Mouse (Mus musculus) lung, embryonic 15.5 days (tissue): ENCODE results near the gene Slc1a7. TPM values are rescaled to one million over a fixed set of nuclear protein-coding genes. Genes with fewer than 3 reads are reported as not detected.
A peak's percentile ranks its signal among the peaks of the same experiment; 100 is the strongest.

ENCODE experiments used
- ATAC-seq: fragments of 200-750 bp; cut with Nextera tagmentation; 2 replicates; pipeline ENCODE4 v1.8.0; 2017; ENCODE audit warnings: moderate number of reproducible peaks, borderline replicate concordance; ENCODE audit not compliant: low FRiP score, low TSS enrichment; ENCODE audit errors: extremely low read depth
- H3K27ac ChIP-seq: fragments of 300-500 bp; sonication (generic); 2 replicates; pipeline ENCODE4 v1.5.1; 2015; ENCODE audit warnings: moderate library complexity, mild to moderate bottlenecking, inconsistent platforms
- H3K27me3 ChIP-seq: fragments of 300-500 bp; sonication (generic); 2 replicates; pipeline ENCODE4 v1.6.1; 2015; ENCODE audit warnings: inconsistent platforms
- H3K36me3 ChIP-seq: fragments of 300-500 bp; sonication (generic); 2 replicates; pipeline ENCODE4 v1.6.1; 2015; ENCODE audit warnings: inconsistent platforms
- H3K4me1 ChIP-seq: fragments of 300-500 bp; sonication (generic); 2 replicates; pipeline ENCODE4 v1.6.1; 2015; ENCODE audit warnings: inconsistent platforms
- H3K4me2 ChIP-seq: fragments of 300-500 bp; sonication (generic); 2 replicates; pipeline ENCODE4 v1.6.1; 2015; ENCODE audit warnings: inconsistent platforms, mild to moderate bottlenecking, moderate library complexity
- H3K4me3 ChIP-seq: fragments of 300-500 bp; sonication (generic); 2 replicates; pipeline ENCODE4 v1.5.1; 2015; ENCODE audit warnings: mild to moderate bottlenecking, inconsistent platforms
- H3K9ac ChIP-seq: fragments of 300-500 bp; sonication (generic); 2 replicates; pipeline ENCODE4 v1.6.1; 2015; ENCODE audit warnings: inconsistent platforms
- H3K9me3 ChIP-seq: fragments of 300-500 bp; sonication (generic); 2 replicates; pipeline ENCODE4 v1.6.1; 2016; ENCODE audit warnings: inconsistent platforms
- WGBS: fragments of 180-500 bp; shearing (Covaris S2); methylation state at CpG from one replicate; pipeline ENCODE4 v1.1.7; 2015; 5-methylcytosine and 5-hydroxymethylcytosine counted together
- polyA plus RNA-seq: library from polyadenylated mRNA; unstranded; fragments of >200 nt; fragmentation: Nextera tagmentation; extraction: Ambion mirVana; gene quantifications from 2 replicates; pipeline ENCODE4 v1.2.1, GENCODE M21; 2015

The Slc1a7 gene
- polyA plus RNA-seq, 1 experiment from 2014 or later: 0.10 TPM

GRCm38 (mm10) chr4:108033041-108033764 lies 65.1 kb downstream of the Slc1a7 start:
- no peak overlapping the region for H3K4me2 ChIP-seq
- H3K4me1 ChIP-seq: peaks cover 16% of the 10 kb centered on the region; the same call in 1 of the 2 replicates
- no peaks in the 10 kb centered on the region for H3K9me3 ChIP-seq
- H3K27ac ChIP-seq: no peak overlapping the region
- 79% methylated on average over 8 of the region's 8 CpGs for WGBS
- no peak overlapping the region for H3K4me3 ChIP-seq
- ATAC-seq: no peak
- peaks cover 50% of the 10 kb centered on the region for H3K27me3 ChIP-seq
- H3K9ac ChIP-seq: no peak overlapping the region
- H3K36me3 ChIP-seq: no peaks in the 10 kb centered on the region

- H3K4me3 ChIP-seq: no peak overlapping the region
- H3K4me1 ChIP-seq: peaks cover 5% of the 10 kb centered on the region; the same call in 1 of the 2 replicates
- no peak overlapping the region for H3K4me2 ChIP-seq
- no peak overlapping the region for H3K27ac ChIP-seq
- no peak overlapping the region for H3K9ac ChIP-seq
- 79% methylated on average over 8 of the region's 8 CpGs for WGBS
- no peak for ATAC-seq
- H3K36me3 ChIP-seq: no peaks in the 10 kb centered on the region
- no peaks in the 10 kb centered on the region for H3K9me3 ChIP-seq
- peaks cover 19% of the 10 kb centered on the region for H3K27me3 ChIP-seq
Observed at GRCm38 (mm10) chr4:108037027-108037426, 68.9 kb downstream of the Slc1a7 start.

GRCm38 (mm10) chr4:108045136-108046107 lies 77.3 kb downstream of the Slc1a7 start:
- 75% methylated on average over 19 of the region's 19 CpGs for WGBS

GRCm38 (mm10) chr4:108046136-108046535 lies 78.0 kb downstream of the Slc1a7 start:
- Histone ChIP-seq H3K4me2 (no peak overlapping the region), H3K9me3 (no peaks in the 10 kb centered on the region), H3K4me1 (no peaks in the 10 kb centered on the region), H3K36me3 (peaks cover 65% of the 10 kb centered on the region), H3K27me3 (no peaks in the 10 kb centered on the region), H3K27ac (no peak overlapping the region), H3K9ac (no peak overlapping the region), H3K4me3 (no peak overlapping the region)
- WGBS: 74% methylated on average over 8 of the region's 8 CpGs
- no peak for ATAC-seq

More at GRCm38 (mm10) chr4:108045136-108046107, 77.3 kb downstream of the Slc1a7 start:
- H3K4me3 ChIP-seq: no peak overlapping the region
- no peak overlapping the region for H3K4me2 ChIP-seq
- H3K27ac ChIP-seq: no peak overlapping the region
- peaks cover 59% of the 10 kb centered on the region for H3K36me3 ChIP-seq
- no peaks in the 10 kb centered on the region for H3K4me1 ChIP-seq
- no peak overlapping the region for H3K9ac ChIP-seq
- H3K27me3 ChIP-seq: no peaks in the 10 kb centered on the region
- H3K9me3 ChIP-seq: no peaks in the 10 kb centered on the region
- ATAC-seq: no peak

GRCm38 (mm10) chr4:108051687-108052274 lies 83.6 kb downstream of the Slc1a7 start:
- Histone ChIP-seq H3K36me3 (peaks cover 72% of the 10 kb centered on the region), H3K4me3 (no peak overlapping the region), H3K27me3 (no peaks in the 10 kb centered on the region), H3K9me3 (no peaks in the 10 kb centered on the region), H3K4me1 (peaks cover 8% of the 10 kb centered on the region), H3K9ac (no peak overlapping the region), H3K27ac (no peak overlapping the region), H3K4me2 (no peak overlapping the region)
- 84% methylated on average over 10 of the region's 10 CpGs for WGBS
- no peak for ATAC-seq

- WGBS: 77% methylated on average over 8 of the region's 8 CpGs
- Histone ChIP-seq H3K4me2 (no peak overlapping the region), H3K27ac (no peak overlapping the region), H3K27me3 (no peaks in the 10 kb centered on the region), H3K36me3 (peaks cover 65% of the 10 kb centered on the region), H3K9me3 (no peaks in the 10 kb centered on the region), H3K4me3 (no peak overlapping the region), H3K4me1 (peaks cover 8% of the 10 kb centered on the region), H3K9ac (no peak overlapping the region)
- no peak for ATAC-seq
Observed at GRCm38 (mm10) chr4:108052673-108053072, 84.5 kb downstream of the Slc1a7 start.

- Histone ChIP-seq H3K27me3 (no peaks in the 10 kb centered on the region), H3K9ac (no peak overlapping the region), H3K9me3 (no peaks in the 10 kb centered on the region), H3K36me3 (peaks cover 50% of the 10 kb centered on the region), H3K27ac (peak overlapping the region; percentile 33; the same call in 1 of the 2 replicates), H3K4me1 (peaks cover 12% of the 10 kb centered on the region), H3K4me2 (no peak overlapping the region), H3K4me3 (no peak overlapping the region)
- ATAC-seq: peak; percentile 82
- WGBS: 60% methylated on average over 10 of the region's 10 CpGs
Observed at GRCm38 (mm10) chr4:108055873-108056272, 87.7 kb downstream of the Slc1a7 start.

- no peak for ATAC-seq
- Histone ChIP-seq H3K36me3 (peaks cover 44% of the 10 kb centered on the region), H3K4me3 (no peak overlapping the region), H3K9ac (no peak overlapping the region), H3K4me1 (peaks cover 12% of the 10 kb centered on the region), H3K27ac (no peak overlapping the region), H3K9me3 (no peaks in the 10 kb centered on the region), H3K27me3 (no peaks in the 10 kb centered on the region), H3K4me2 (no peak overlapping the region)
- WGBS: 98% methylated on average over 2 of the region's 2 CpGs
Observed at GRCm38 (mm10) chr4:108057247-108057646, 89.1 kb downstream of the Slc1a7 start.

GRCm38 (mm10) chr4:108058166-108058565 lies 90.0 kb downstream of the Slc1a7 start:
- H3K9ac ChIP-seq: no peak overlapping the region
- peaks cover 12% of the 10 kb centered on the region for H3K4me1 ChIP-seq
- H3K4me3 ChIP-seq: no peak overlapping the region
- WGBS: 55% methylated on average over 10 of the region's 10 CpGs
- H3K36me3 ChIP-seq: peaks cover 43% of the 10 kb centered on the region
- no peaks in the 10 kb centered on the region for H3K27me3 ChIP-seq
- no peak overlapping the region for H3K4me2 ChIP-seq
- ATAC-seq: peak; percentile 69
- H3K27ac ChIP-seq: no peak overlapping the region
- H3K9me3 ChIP-seq: no peaks in the 10 kb centered on the region

GRCm38 (mm10) chr4:108059601-108060379 lies 91.7 kb downstream of the Slc1a7 start:
- Histone ChIP-seq H3K9me3 (no peaks in the 10 kb centered on the region), H3K9ac (no peak overlapping the region), H3K27me3 (no peaks in the 10 kb centered on the region), H3K36me3 (peaks cover 38% of the 10 kb centered on the region), H3K4me1 (peaks cover 12% of the 10 kb centered on the region), H3K4me2 (no peak overlapping the region), H3K27ac (peak overlapping the region; percentile 10; the same call in 1 of the 2 replicates), H3K4me3 (no peak overlapping the region)
- no peak for ATAC-seq
- 82% methylated on average over 19 of the region's 19 CpGs for WGBS

GRCm38 (mm10) chr4:108060774-108061173 lies 92.6 kb downstream of the Slc1a7 start:
- ATAC-seq: no peak
- Histone ChIP-seq H3K9me3 (no peaks in the 10 kb centered on the region), H3K4me3 (no peak overlapping the region), H3K9ac (no peak overlapping the region), H3K27ac (no peak overlapping the region), H3K36me3 (peaks cover 37% of the 10 kb centered on the region), H3K4me1 (peaks cover 14% of the 10 kb centered on the region), H3K4me2 (no peak overlapping the region), H3K27me3 (no peaks in the 10 kb centered on the region)
- 91% methylated on average over 4 of the region's 4 CpGs for WGBS
